Mouse (Mus musculus) small intestine, adult 2 months (tissue): ENCODE measurements around the gene Plekho2. TPM values are rescaled to one million over a fixed set of nuclear protein-coding genes. Genes with fewer than 3 reads are reported as not detected.
A peak's percentile ranks its signal among the peaks of the same experiment; 100 is the strongest.

Experiments used
- H3K27ac ChIP-seq: fragments of 200-500 bp; 2 replicates; pipeline ENCODE4 v1.5.1; 2012; ENCODE audit warnings: low read depth, low read length, control low read depth, inconsistent platforms; ENCODE audit not compliant: insufficient read depth
- H3K27me3 ChIP-seq: fragments of 200-500 bp; 2 replicates; pipeline ENCODE4 v1.6.1; 2012; ENCODE audit warnings: mild to moderate bottlenecking, moderate library complexity, low read length, inconsistent platforms; ENCODE audit not compliant: control insufficient read depth, insufficient read depth
- H3K36me3 ChIP-seq: fragments of 200-500 bp; 2 replicates; pipeline ENCODE4 v1.6.1; 2012; ENCODE audit warnings: mild to moderate bottlenecking, low read length, control low read depth, inconsistent platforms; ENCODE audit not compliant: control insufficient read depth, insufficient read depth
- H3K4me1 ChIP-seq: fragments of 200-500 bp; 2 replicates; pipeline ENCODE4 v1.6.1; 2012; ENCODE audit warnings: low read length, inconsistent platforms, mixed read lengths; ENCODE audit not compliant: control insufficient read depth, insufficient read depth, insufficient read length
- H3K4me3 ChIP-seq: fragments of 200-500 bp; 2 replicates; pipeline ENCODE4 v1.5.1; 2012; ENCODE audit warnings: low read depth, mild to moderate bottlenecking, control low read depth, inconsistent platforms, low read length, moderate library complexity
- CTCF ChIP-seq: fragments of 200-500 bp; IDR thresholded peaks from 2 replicates; pipeline ENCODE4 v1.5.1; 2012; ENCODE audit warnings: low read depth, mild to moderate bottlenecking, control low read depth, inconsistent platforms, low read length, moderate library complexity, mixed read lengths; ENCODE audit not compliant: insufficient replicate concordance, insufficient read length; ENCODE audit errors: extremely low read depth
- POLR2A ChIP-seq: fragments of 200-500 bp; IDR thresholded peaks from 2 replicates; pipeline ENCODE4 v1.6.1; 2012; ENCODE audit warnings: low read depth, mild to moderate bottlenecking, control low read depth, inconsistent platforms, low read length, moderate library complexity
- WGBS: fragments of 180-500 bp; shearing (Covaris S2); methylation state at CpG from one replicate; pipeline ENCODE4 v1.1.7; 2018; 5-methylcytosine and 5-hydroxymethylcytosine counted together
- polyA plus RNA-seq: library from polyadenylated mRNA; depleted of rRNA; stranded (reverse); fragments of >200 nt; gene quantifications from 2 replicates; pipeline ENCODE4 v1.2.3, GENCODE M21; 2012

Gene Plekho2
- polyA plus RNA-seq, 1 experiment: 9.7 TPM

- Histone ChIP-seq H3K4me3 (no peak overlapping the region), H3K4me1 (no peaks in the 10 kb centered on the region), H3K36me3 (peaks cover 6% of the 10 kb centered on the region), H3K27me3 (no peaks in the 10 kb centered on the region), H3K27ac (no peak overlapping the region)
- TF ChIP-seq POLR2A (no peak), CTCF (peak; percentile 53; the same call in 1 of the 2 replicates)
- 41% methylated on average over 9 of the region's 11 CpGs for WGBS
Observed at GRCm38 (mm10) chr9:65598765-65599249, 19.0 kb upstream of the Plekho2 start.

- Histone ChIP-seq H3K27me3 (no peaks in the 10 kb centered on the region), H3K4me1 (no peaks in the 10 kb centered on the region), H3K27ac (no peak overlapping the region), H3K4me3 (no peak overlapping the region), H3K36me3 (peaks cover 7% of the 10 kb centered on the region)
- 92% methylated on average over 9 of the region's 9 CpGs for WGBS
- TF ChIP-seq POLR2A: no peak
- no peak for TF ChIP-seq CTCF
Observed at GRCm38 (mm10) chr9:65593596-65593995, 13.8 kb upstream of the Plekho2 start.

GRCm38 (mm10) chr9:65592721-65593120 is 12.9 kb upstream of the Plekho2 start:
- TF ChIP-seq POLR2A: no peak
- TF ChIP-seq CTCF: no peak
- Histone ChIP-seq H3K27me3 (no peaks in the 10 kb centered on the region), H3K4me1 (no peaks in the 10 kb centered on the region), H3K4me3 (no peak overlapping the region), H3K36me3 (peaks cover 7% of the 10 kb centered on the region), H3K27ac (no peak overlapping the region)
- WGBS: 88% methylated on average over 3 of the region's 3 CpGs

- H3K27me3 ChIP-seq: no peaks in the 10 kb centered on the region
- no peak for TF ChIP-seq CTCF
- TF ChIP-seq POLR2A: no peak
- WGBS: 97% methylated on average over 3 of the region's 3 CpGs
- H3K4me3 ChIP-seq: no peak overlapping the region
- H3K27ac ChIP-seq: no peak overlapping the region
- H3K36me3 ChIP-seq: peaks cover 1% of the 10 kb centered on the region; the same call in 1 of the 2 replicates
- peaks cover 2% of the 10 kb centered on the region; the same call in 1 of the 2 replicates for H3K4me1 ChIP-seq
Observed at GRCm38 (mm10) chr9:65589091-65589490, 9.3 kb upstream of the Plekho2 start.

GRCm38 (mm10) chr9:65587573-65588358 is 7.9 kb upstream of the Plekho2 start:
- Histone ChIP-seq H3K4me3 (peak overlapping the region; percentile 76), H3K27ac (no peak overlapping the region), H3K27me3 (no peaks in the 10 kb centered on the region), H3K36me3 (no peaks in the 10 kb centered on the region; the same call in 1 of the 2 replicates), H3K4me1 (peaks cover 2% of the 10 kb centered on the region; the same call in 1 of the 2 replicates)
- no peak for TF ChIP-seq CTCF
- TF ChIP-seq POLR2A: no peak
- under 1% methylated on average over 64 of the region's 64 CpGs for WGBS

GRCm38 (mm10) chr9:65587270-65587572 is 7.4 kb upstream of the Plekho2 start:
- Histone ChIP-seq H3K4me1 (peaks cover 2% of the 10 kb centered on the region; the same call in 1 of the 2 replicates), H3K4me3 (peak overlapping the region; percentile 76), H3K27ac (no peak overlapping the region), H3K36me3 (no peaks in the 10 kb centered on the region), H3K27me3 (no peaks in the 10 kb centered on the region)
- TF ChIP-seq POLR2A (no peak), CTCF (no peak)
- under 1% methylated on average over 6 of the region's 6 CpGs for WGBS

- 11% methylated on average over 28 of the region's 28 CpGs for WGBS
- TF ChIP-seq CTCF (no peak), POLR2A (no peak)
- no peak within 1 kb of the TSS for H3K27ac ChIP-seq
- no peaks in the 10 kb centered on the region for H3K36me3 ChIP-seq
- peaks cover 2% of the 10 kb centered on the region; the same call in 1 of the 2 replicates for H3K4me1 ChIP-seq
- no peaks in the 10 kb centered on the region for H3K27me3 ChIP-seq
- H3K4me3 ChIP-seq: peak within 1 kb of the TSS; percentile 76
Observed at GRCm38 (mm10) chr9:65586406-65587269, 6.8 kb upstream of the Plekho2 start, which contains the start of gene Pif1. Gene Pif1 (plus strand): TSS chr9:65587160.
